Mouse (Mus musculus) olfactory bulb, adult 2 months (tissue): Measurements from ENCODE around the gene Ube2d1.

Experiments used
- CTCF ChIP-seq: fragments of 200-500 bp; IDR thresholded peaks from 2 replicates; pipeline ENCODE4 v1.5.1; 2012; ENCODE audit warnings: low read depth, mild to moderate bottlenecking, low read length, moderate library complexity; ENCODE audit not compliant: insufficient read depth
- POLR2A ChIP-seq: fragments of 200-500 bp; IDR thresholded peaks from 2 replicates; pipeline ENCODE4 v1.6.1; 2012; ENCODE audit warnings: mild to moderate bottlenecking, low read depth, low read length, moderate library complexity; ENCODE audit not compliant: insufficient read depth

GRCm38 (mm10) chr10:71218228-71218892, 66.7 kb downstream of the Ube2d1 start:
- TF ChIP-seq CTCF (peak; percentile 48; the same call in 1 of the 2 replicates), POLR2A (no peak)
